Mouse (Mus musculus): ENCODE data around the gene Zfp142.

The Zfp142 gene

GRCm38 (mm10) chr1:74587773-74588445, at the start of gene Zfp142, which contains the start of gene Bcs1l:
Zfp142 (minus strand) TSS chr1:74588246.
Bcs1l (plus strand) TSS chr1:74588289.
- peak; percentile 90 for ATAC-seq (ENCODE audit: low TSS enrichment)

- ATAC-seq (ENCODE audit: low TSS enrichment): no peak
These were observed 44.7 kb upstream of the Zfp142 start for GRCm38 (mm10) chr1:74632734-74633133.

DNA sequence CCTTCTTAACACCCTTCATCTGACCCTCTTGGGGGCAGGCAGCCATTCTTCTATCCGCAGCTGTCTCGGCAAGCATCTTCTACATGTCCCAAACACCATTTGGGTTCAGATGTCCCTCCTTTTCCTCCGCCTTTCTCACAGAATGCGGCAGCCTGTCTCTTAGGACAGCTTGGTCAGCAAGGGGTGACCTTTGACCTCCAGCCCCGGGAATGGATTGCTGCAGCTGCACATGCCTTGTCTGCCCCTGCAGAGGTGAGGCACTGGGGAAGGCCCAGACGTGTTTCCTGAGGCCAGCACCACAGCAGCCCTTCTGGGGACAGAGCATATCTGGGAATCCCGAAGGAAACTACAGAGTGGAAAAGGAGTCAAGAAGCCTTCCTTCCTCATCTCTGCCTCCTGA, 40.0 kb upstream of the Zfp142 start:
- ATAC-seq (ENCODE audit: low TSS enrichment): no peak

DNA sequence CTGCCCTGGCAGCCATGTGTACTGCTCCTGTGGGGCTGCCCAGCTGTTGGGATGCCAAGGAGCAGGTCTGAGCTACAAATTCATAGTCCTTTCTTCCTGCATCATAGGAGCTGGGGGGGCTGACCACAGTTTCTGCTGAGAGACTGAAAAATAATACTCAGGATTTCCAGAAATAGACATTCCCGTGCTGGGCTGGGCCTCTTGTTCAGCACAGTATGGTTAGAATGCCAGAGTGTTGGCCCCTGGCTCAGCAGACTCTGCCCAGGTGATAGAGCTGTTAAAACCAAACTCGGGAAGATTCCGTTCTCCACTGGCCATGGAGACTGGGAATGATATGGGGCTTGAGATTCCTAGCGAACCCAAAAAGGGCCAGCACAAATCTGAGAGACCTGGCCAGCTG, 38.0 kb upstream of the Zfp142 start:
- no peak for ATAC-seq (ENCODE audit: low TSS enrichment)

DNA sequence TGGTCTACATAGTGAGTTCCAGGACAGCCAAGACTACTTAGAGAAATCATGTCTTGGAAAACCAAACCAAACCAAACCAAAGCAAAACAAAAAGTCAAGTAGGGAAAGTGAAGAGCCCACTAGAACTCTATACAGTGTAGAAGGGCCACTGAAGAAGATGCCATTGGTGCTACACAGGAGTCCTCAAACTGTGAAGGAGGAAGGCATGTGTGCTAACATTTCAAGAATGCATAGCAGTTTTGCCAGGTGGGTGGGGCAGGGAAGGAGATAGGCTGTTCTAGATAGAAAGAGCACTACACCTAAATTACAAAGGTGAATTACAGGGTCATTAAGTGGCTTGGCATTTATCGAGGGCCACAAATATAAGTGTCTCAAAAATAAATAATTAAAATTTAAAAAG, 36.1 kb upstream of the Zfp142 start:
- ATAC-seq (ENCODE audit: low TSS enrichment): no peak

GRCm38 (mm10) chr1:74601267-74601962, 13.4 kb upstream of the Zfp142 start, which contains the start of the genes Rnf25 and Stk36:
Rnf25 (minus strand) TSS chr1:74601397.
Stk36 (plus strand) TSS chr1:74601445.
- peak; percentile 97 for ATAC-seq (ENCODE audit: low TSS enrichment)

DNA sequence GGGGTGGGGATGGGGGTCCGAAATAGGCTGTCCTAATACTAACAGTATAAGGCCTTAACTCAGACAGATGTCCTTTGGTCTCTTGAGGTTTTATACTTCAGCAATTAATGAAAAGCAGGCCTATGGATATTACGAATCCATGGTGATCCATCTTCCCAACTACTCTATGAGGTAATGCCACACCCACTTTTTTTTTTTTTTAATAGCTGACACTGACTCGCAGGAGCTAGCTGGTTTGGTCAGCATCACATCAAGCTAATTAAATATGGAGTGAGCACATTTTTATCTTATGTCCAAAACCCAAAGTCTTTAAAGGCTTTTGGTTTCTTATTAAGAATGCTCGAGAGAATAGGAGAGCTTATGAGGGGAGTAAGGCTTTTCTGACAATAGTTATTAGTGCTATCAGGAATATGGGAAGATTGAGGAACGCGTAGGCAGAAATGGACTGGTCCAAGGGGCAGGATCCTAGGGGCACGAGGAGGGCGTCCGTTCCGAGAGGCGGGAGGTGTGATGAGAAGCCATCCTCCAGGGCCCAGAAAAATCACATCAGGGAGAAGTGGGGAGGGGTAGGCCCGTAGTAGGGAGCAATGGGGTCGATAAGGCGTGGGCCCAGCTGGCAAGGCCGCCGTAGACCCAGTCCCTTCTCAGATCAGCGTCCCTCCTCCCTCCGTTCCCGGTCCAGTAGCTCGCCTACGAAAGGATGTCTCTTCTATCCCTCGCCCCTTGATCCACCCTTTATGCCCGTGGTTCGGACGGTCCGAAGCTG, 12.6 kb upstream of the Zfp142 start:
- ATAC-seq (ENCODE audit: low TSS enrichment): peak; percentile 72

DNA sequence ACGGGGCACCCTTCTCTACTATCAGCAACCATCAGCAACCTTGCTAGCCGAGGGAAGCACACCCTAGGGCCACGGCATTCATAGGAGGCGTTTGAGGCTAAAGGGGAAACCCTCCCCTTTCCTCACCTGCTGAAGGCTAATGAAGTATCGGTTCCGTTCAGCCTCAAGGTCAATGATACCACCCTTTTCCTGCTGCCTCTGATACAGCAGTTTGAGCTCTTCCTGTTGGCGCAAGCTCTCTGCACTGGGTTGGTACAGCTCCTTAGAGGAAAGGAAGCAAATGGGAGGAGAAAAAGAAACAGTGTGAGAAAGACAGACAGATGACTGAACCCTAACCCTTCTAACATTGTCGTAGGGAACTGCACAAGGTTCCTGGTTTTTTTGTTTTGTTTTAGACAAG, 6.4 kb upstream of the Zfp142 start:
- no peak for ATAC-seq (ENCODE audit: low TSS enrichment)

DNA sequence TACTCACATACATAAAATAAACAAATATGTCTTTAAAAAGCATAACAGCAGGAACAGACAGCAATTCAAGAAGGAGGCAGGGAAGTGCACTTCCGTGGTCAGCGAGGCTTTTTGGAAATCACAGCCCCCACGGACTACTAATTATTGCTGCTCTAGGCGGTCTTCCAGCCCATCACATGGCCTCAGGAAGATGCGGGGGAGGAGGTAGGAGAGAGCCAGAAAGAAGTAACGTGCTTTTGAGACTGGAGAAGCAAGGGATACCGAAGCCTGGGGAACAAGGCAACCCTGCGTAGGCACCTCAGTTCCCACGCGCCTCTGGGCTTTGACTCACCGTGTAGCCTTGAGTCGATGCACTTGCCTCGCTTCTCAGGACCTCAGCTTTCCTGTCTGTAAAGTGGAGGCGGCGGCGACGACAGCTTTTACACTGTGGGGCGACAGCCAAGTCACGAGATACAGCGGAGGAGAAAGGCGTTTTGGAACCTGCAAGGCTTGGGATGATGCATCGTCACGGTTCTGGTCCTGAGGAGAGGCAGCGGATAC, 743 bp downstream of the Zfp142 start:
- ATAC-seq (ENCODE audit: low TSS enrichment): peak; percentile 43

- ATAC-seq (ENCODE audit: low TSS enrichment): no peak
These were observed 3.2 kb downstream of the Zfp142 start for GRCm38 (mm10) chr1:74584616-74585398.

- no peak for ATAC-seq (ENCODE audit: low TSS enrichment)
These were observed 5.4 kb downstream of the Zfp142 start for GRCm38 (mm10) chr1:74582621-74583020.

DNA sequence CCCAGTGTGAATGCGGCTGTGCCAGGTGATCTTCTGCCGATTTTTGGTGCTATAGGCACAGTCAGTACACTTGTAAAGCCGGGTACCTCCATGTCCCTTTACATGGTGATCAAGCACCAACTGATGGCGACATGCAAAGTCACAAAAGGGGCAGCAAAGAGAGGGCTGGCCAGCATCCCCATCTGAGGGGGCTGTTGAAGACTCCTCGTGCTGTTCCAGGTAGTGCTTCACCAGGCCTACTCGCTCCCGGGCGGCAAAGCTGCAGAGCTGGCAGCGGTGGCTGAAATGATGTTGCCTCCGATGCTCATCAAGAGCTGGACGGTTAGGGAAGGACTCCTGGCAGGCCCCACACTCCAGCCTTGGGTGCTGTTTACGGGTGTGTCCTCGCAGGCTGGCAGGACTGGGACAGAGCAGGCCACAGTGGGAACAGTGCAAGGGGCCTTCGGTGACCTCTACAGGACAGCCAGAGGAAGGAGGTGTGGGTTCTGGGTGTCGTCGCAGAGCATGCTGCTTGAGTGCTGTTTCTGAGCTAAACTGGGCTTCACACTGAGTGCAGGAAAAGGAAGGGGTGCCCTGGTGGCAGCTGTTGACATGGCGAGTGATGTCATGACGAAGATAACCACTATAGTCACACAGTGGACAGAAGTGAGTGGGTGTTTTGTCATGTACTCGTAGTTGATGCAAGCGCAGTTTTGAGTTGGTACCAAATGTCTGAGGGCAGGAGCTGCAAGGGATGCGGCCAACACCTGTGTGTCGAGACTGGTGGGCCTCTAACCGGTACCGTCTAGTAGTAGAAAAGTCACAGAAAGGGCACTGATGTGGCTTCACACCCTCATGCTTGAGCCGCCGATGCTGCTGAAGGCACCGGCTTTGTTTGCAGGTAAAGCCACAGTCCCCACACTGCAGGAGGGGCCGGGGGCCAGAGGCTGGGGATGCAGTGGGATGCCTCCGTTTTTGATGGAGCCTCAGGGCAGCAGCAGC, 18.0 kb downstream of the Zfp142 start:
- peak; percentile 29; the same call in 1 of the 2 replicates for ATAC-seq (ENCODE audit: low TSS enrichment)

- ATAC-seq (ENCODE audit: low TSS enrichment): no peak
These were observed 22.2 kb downstream of the Zfp142 start for GRCm38 (mm10) chr1:74565834-74566233.

DNA sequence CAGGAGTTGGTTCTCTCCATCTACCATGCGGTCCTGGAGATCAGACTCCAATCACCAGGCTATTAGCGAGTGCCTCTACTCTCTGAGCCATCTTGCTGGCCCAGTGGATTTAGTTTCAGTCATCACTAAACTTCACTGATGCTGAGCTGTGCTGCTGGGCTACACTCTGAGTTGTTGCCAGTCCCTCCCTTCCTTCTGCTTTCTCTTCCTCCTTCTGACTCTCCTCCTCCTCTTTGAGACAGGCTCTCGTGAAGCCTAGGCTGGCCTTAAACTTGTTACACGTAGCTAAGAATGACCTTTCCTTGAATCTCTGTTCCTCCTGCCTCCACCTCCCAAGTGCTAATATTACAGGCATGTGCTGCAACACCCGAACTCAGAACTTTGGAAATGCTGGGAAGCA, 29.0 kb downstream of the Zfp142 start:
- ATAC-seq (ENCODE audit: low TSS enrichment): no peak

GRCm38 (mm10) chr1:74544184-74544583, 43.9 kb downstream of the Zfp142 start, which contains the start of gene Usp37:
Usp37 (minus strand) TSS chr1:74544284.
- ATAC-seq (ENCODE audit: low TSS enrichment): no peak

DNA sequence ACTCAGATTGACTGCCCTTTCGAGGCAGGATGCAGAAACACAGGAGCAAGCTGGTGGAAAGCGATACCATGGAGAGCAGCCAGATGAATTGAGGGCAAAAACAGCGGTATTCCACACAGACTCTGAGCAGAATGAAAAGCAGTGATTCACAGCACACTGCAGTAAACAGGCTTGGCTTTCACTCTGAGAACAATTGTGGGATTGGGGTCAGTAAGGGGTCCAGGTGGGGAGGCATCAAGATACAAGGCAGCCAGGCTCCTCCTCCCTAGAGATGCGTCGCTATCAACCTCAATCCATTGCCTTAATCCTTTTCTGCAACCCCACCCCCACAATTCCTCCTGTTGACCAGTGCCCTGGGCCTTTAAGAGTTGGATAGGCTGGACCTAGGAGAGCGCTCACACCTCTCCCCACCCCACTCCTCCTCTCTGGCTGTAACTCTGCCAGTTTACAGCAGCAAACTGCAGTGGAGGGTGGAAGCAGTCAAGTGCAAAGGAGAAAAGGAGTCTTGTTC, 45.5 kb downstream of the Zfp142 start, which contains the start of gene Plcd4:
TSS of gene Plcd4 (plus strand) at position 438 of the 511 bp plus-strand sequence.
- ATAC-seq (ENCODE audit: low TSS enrichment): peak; percentile 90

DNA sequence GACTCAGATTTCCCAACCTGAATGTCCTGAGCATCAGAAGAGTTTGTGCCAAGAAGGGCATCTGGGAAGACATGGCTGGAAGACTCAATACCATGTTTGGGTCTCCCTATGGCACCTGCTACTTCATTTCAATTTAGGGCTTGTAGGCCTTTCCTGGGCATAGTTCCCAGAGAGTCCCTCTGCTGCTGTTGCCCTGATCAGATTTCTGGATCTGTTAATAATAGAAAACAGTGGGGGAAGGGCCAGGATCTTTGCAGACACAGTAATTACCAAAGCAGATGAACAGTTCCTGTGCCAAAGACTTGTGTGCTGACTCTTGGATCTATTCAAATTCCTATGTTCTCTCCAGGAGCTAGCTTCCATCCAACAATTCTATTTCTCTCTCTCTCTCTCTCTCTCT, 49.4 kb downstream of the Zfp142 start:
- no peak for ATAC-seq (ENCODE audit: low TSS enrichment)

- no peak for ATAC-seq (ENCODE audit: low TSS enrichment)
These were observed 59.5 kb downstream of the Zfp142 start for GRCm38 (mm10) chr1:74528589-74528988.

DNA sequence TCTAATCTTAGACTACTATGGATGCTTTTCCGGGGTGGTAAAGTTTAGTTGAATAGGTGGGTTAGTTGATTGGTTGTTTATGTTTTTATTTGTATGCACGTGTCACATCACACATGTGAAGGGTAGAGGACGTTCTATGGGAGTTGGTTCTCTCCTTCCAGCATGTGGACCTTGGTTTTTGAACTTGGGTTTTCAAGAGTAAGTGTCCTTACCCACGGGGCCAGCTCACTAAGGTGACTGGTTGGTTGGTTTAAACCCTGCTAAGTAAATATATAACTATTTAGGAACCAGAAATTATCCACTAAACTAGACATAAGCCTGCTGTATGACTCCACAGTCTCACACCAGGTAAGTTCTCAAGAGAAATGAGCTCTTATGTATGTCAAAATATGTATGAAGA, 63.3 kb downstream of the Zfp142 start:
- no peak for ATAC-seq (ENCODE audit: low TSS enrichment)

GRCm38 (mm10) chr1:74519875-74520274, 68.2 kb downstream of the Zfp142 start:
- no peak for ATAC-seq (ENCODE audit: low TSS enrichment)
